Mouse (Mus musculus) midbrain, embryonic 12.5 days (tissue): ENCODE results near the gene M1ap. TPM values are rescaled to one million over a fixed set of nuclear protein-coding genes. Genes with fewer than 3 reads are reported as not detected.

Source experiments
- ATAC-seq: fragments of 200-750 bp; cut with Nextera tagmentation; 2 replicates; pipeline ENCODE4 v1.8.0; 2017; ENCODE audit warnings: low read depth, moderate TSS enrichment, moderate library complexity; ENCODE audit not compliant: low FRiP score
- H3K27ac ChIP-seq: fragments of 300-500 bp; sonication (generic); replicated peaks from 2 replicates; pipeline ENCODE4 v1.5.1; 2016; ENCODE audit warnings: mild to moderate bottlenecking
- H3K27me3 ChIP-seq: fragments of 300-500 bp; sonication (generic); 2 replicates; pipeline ENCODE4 v1.6.1; 2016; ENCODE audit warnings: mild to moderate bottlenecking
- H3K36me3 ChIP-seq: fragments of 300-500 bp; sonication (generic); 2 replicates; pipeline ENCODE4 v1.6.1; 2016
- H3K4me1 ChIP-seq: fragments of 300-500 bp; sonication (generic); 2 replicates; pipeline ENCODE4 v1.6.1; 2016
- H3K4me2 ChIP-seq: fragments of 300-500 bp; sonication (generic); replicated peaks from 2 replicates; pipeline ENCODE4 v1.6.1; 2016; ENCODE audit warnings: mild to moderate bottlenecking, moderate library complexity
- H3K4me3 ChIP-seq: fragments of 300-500 bp; sonication (generic); 2 replicates; pipeline ENCODE4 v1.5.1; 2016; ENCODE audit warnings: mild to moderate bottlenecking
- H3K9ac ChIP-seq: fragments of 300-500 bp; sonication (generic); replicated peaks from 2 replicates; pipeline ENCODE4 v1.6.1; 2016; ENCODE audit warnings: mild to moderate bottlenecking, moderate library complexity
- H3K9me3 ChIP-seq: fragments of 300-500 bp; sonication (generic); 2 replicates; pipeline ENCODE4 v1.6.1; 2016; ENCODE audit warnings: mild to moderate bottlenecking
- WGBS: fragments of 180-500 bp; shearing (Covaris S2); methylation state at CpG from one replicate; pipeline ENCODE4 v1.1.7; 2016; 5-methylcytosine and 5-hydroxymethylcytosine counted together
- polyA plus RNA-seq: library from polyadenylated mRNA; unstranded; fragments of >200 nt; fragmentation: Nextera tagmentation; extraction: Ambion mirVana; gene quantifications from 2 replicates; pipeline ENCODE4 v1.2.1, GENCODE M21; 2016

M1ap gene
- polyA plus RNA-seq, 1 experiment from 2014 or later: 0.09 TPM

GRCm38 (mm10) chr6:82917076-82917777 is 29.5 kb upstream of the M1ap start:
- Histone ChIP-seq H3K27me3 (no peaks in the 10 kb centered on the region), H3K9me3 (no peaks in the 10 kb centered on the region), H3K4me3 (no peak overlapping the region), H3K4me1 (no peaks in the 10 kb centered on the region), H3K9ac (no peak overlapping the region), H3K4me2 (no peak overlapping the region), H3K27ac (no peak overlapping the region), H3K36me3 (no peaks in the 10 kb centered on the region)
- peak; percentile 16; the same call in 1 of the 2 replicates for ATAC-seq
- WGBS: 80% methylated on average over 26 of the region's 26 CpGs

- 19% methylated on average over 8 of the region's 8 CpGs for WGBS
- Histone ChIP-seq H3K36me3 (no peaks in the 10 kb centered on the region), H3K27ac (no peak overlapping the region), H3K9me3 (no peaks in the 10 kb centered on the region), H3K4me1 (no peaks in the 10 kb centered on the region), H3K27me3 (no peaks in the 10 kb centered on the region), H3K9ac (no peak overlapping the region), H3K4me2 (no peak overlapping the region), H3K4me3 (no peak overlapping the region)
- ATAC-seq: peak; percentile 68; the same call in 1 of the 2 replicates
Measured at GRCm38 (mm10) chr6:82917778-82918129, 28.9 kb upstream of the M1ap start.

GRCm38 (mm10) chr6:82918371-82918770 is 28.3 kb upstream of the M1ap start:
- no peak for ATAC-seq
- Histone ChIP-seq H3K9me3 (no peaks in the 10 kb centered on the region), H3K27me3 (no peaks in the 10 kb centered on the region), H3K36me3 (no peaks in the 10 kb centered on the region), H3K4me2 (no peak overlapping the region), H3K9ac (no peak overlapping the region), H3K4me3 (no peak overlapping the region), H3K4me1 (no peaks in the 10 kb centered on the region), H3K27ac (no peak overlapping the region)
- 88% methylated on average over 14 of the region's 14 CpGs for WGBS

- no peak overlapping the region for H3K27ac ChIP-seq
- no peaks in the 10 kb centered on the region for H3K4me1 ChIP-seq
- H3K27me3 ChIP-seq: no peaks in the 10 kb centered on the region
- no peak overlapping the region for H3K4me3 ChIP-seq
- ATAC-seq: no peak
- no peak overlapping the region for H3K9ac ChIP-seq
- H3K36me3 ChIP-seq: peaks cover 4% of the 10 kb centered on the region; the same call in 1 of the 2 replicates
- WGBS: 64% methylated on average over 8 of the region's 8 CpGs
- H3K9me3 ChIP-seq: no peaks in the 10 kb centered on the region
- no peak overlapping the region for H3K4me2 ChIP-seq
Measured at GRCm38 (mm10) chr6:82919520-82919919, 27.2 kb upstream of the M1ap start.

GRCm38 (mm10) chr6:82921426-82922224 is 25.1 kb upstream of the M1ap start:
- H3K9me3 ChIP-seq: no peaks in the 10 kb centered on the region
- peaks cover 4% of the 10 kb centered on the region; the same call in 1 of the 2 replicates for H3K36me3 ChIP-seq
- 84% methylated on average over 9 of the region's 9 CpGs for WGBS

DNA sequence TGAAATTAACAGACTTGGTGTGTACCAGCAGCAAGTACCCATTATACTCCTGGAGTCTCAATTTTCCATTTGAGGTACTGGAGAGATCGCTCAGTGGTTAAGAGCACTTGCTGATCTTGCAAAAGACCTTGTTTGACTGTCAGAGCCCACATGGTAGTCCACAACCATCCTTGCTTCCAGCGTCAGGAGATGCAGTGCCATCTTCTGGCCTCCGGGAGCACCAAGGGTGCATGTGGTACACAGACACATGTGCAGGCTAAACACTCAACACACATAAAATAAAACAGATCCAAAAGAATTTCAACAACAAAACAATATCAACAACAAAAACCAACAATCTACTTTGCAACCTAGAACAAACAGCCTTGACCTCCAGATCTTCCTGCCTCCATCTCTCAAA is 21.7 kb upstream of the M1ap start:
- H3K9me3 ChIP-seq: no peaks in the 10 kb centered on the region
- peaks cover 4% of the 10 kb centered on the region; the same call in 1 of the 2 replicates for H3K36me3 ChIP-seq
- H3K27me3 ChIP-seq: no peaks in the 10 kb centered on the region
- H3K27ac ChIP-seq: no peak overlapping the region
- no peak for ATAC-seq
- no peak overlapping the region for H3K4me2 ChIP-seq
- 58% methylated on average over 3 of the region's 3 CpGs for WGBS
- no peak overlapping the region for H3K4me3 ChIP-seq
- H3K4me1 ChIP-seq: no peaks in the 10 kb centered on the region
- no peak overlapping the region for H3K9ac ChIP-seq

More at GRCm38 (mm10) chr6:82921426-82922224, 25.1 kb upstream of the M1ap start:
- no peak overlapping the region for H3K4me3 ChIP-seq
- H3K27me3 ChIP-seq: no peaks in the 10 kb centered on the region
- H3K9ac ChIP-seq: no peak overlapping the region
- H3K27ac ChIP-seq: no peak overlapping the region
- no peaks in the 10 kb centered on the region for H3K4me1 ChIP-seq
- no peak for ATAC-seq
- no peak overlapping the region for H3K4me2 ChIP-seq

- peaks cover 4% of the 10 kb centered on the region; the same call in 1 of the 2 replicates for H3K36me3 ChIP-seq
- 88% methylated on average over 10 of the region's 10 CpGs for WGBS
- H3K4me3 ChIP-seq: no peak overlapping the region
- H3K4me1 ChIP-seq: no peaks in the 10 kb centered on the region
- no peak overlapping the region for H3K4me2 ChIP-seq
- ATAC-seq: no peak
- H3K27me3 ChIP-seq: no peaks in the 10 kb centered on the region
- H3K9ac ChIP-seq: no peak overlapping the region
- H3K9me3 ChIP-seq: no peaks in the 10 kb centered on the region
- no peak overlapping the region for H3K27ac ChIP-seq
Measured at GRCm38 (mm10) chr6:82926106-82926505, 20.6 kb upstream of the M1ap start.

DNA sequence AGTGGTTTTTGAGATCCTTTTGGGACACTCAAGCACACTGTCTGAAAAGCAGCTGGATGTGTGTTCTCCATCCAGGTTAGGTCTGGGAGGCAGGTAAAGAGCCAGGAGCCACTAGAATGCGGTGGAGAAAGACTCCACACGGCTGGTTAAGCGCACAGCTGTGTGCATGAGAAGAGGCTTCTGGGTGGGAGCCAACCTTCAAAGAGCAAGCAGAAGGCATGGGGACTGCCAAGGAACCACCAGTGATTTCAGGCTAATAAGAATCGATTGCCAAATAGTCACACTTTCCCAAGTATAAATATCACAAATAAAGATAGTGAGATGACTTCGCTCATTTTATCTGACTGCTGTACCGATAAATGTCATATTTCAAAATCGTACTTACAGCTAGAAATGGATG is 20.2 kb upstream of the M1ap start:
- 92% methylated on average over 7 of the region's 7 CpGs for WGBS
- Histone ChIP-seq H3K4me1 (no peaks in the 10 kb centered on the region), H3K27me3 (no peaks in the 10 kb centered on the region), H3K36me3 (peaks cover 4% of the 10 kb centered on the region; the same call in 1 of the 2 replicates), H3K27ac (no peak overlapping the region), H3K9ac (no peak overlapping the region), H3K9me3 (no peaks in the 10 kb centered on the region), H3K4me3 (no peak overlapping the region), H3K4me2 (no peak overlapping the region)
- no peak for ATAC-seq

- no peak overlapping the region for H3K9ac ChIP-seq
- H3K9me3 ChIP-seq: no peaks in the 10 kb centered on the region
- ATAC-seq: no peak
- H3K4me1 ChIP-seq: no peaks in the 10 kb centered on the region
- no peak overlapping the region for H3K4me2 ChIP-seq
- no peak overlapping the region for H3K4me3 ChIP-seq
- WGBS: 79% methylated on average over 5 of the region's 5 CpGs
- H3K27ac ChIP-seq: no peak overlapping the region
- no peaks in the 10 kb centered on the region for H3K27me3 ChIP-seq
- H3K36me3 ChIP-seq: peaks cover 4% of the 10 kb centered on the region; the same call in 1 of the 2 replicates
Measured at GRCm38 (mm10) chr6:82927617-82928016, 19.1 kb upstream of the M1ap start.

DNA sequence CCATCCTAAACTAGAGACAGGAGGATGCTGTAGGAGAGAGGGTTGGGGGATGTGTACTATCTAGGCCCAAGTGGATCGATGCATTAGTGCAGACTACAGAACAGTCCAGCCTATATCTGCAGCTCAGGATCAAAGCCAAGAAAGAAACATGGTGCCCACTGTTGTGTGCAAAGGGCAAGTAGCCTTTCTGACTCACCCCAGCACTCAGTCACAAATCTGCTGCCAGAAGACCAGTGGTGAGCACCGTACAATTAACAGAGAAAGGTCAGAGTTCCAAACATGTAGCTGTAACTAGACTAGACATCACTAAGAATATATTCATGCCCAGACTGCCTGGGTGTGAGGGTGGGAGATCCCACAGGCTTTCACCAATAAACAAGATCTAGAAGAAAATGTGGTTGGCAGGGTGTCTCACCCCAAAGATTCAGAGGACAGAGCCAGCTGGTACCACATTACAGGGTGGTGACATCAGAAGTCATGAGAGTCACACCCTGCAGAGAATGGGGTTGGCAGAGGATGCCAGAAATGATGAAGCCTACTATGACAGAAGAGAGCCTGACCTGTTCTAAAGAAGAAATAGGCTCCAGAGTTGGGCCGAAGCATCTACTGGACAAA is 12.0 kb upstream of the M1ap start:
- ATAC-seq: no peak
- H3K9me3 ChIP-seq: no peaks in the 10 kb centered on the region
- H3K36me3 ChIP-seq: no peaks in the 10 kb centered on the region
- WGBS: 92% methylated on average over 3 of the region's 3 CpGs
- H3K4me1 ChIP-seq: peaks cover 9% of the 10 kb centered on the region
- H3K4me2 ChIP-seq: no peak overlapping the region
- H3K27me3 ChIP-seq: peaks cover 19% of the 10 kb centered on the region
- H3K4me3 ChIP-seq: no peak overlapping the region
- H3K27ac ChIP-seq: no peak overlapping the region
- H3K9ac ChIP-seq: no peak overlapping the region

DNA sequence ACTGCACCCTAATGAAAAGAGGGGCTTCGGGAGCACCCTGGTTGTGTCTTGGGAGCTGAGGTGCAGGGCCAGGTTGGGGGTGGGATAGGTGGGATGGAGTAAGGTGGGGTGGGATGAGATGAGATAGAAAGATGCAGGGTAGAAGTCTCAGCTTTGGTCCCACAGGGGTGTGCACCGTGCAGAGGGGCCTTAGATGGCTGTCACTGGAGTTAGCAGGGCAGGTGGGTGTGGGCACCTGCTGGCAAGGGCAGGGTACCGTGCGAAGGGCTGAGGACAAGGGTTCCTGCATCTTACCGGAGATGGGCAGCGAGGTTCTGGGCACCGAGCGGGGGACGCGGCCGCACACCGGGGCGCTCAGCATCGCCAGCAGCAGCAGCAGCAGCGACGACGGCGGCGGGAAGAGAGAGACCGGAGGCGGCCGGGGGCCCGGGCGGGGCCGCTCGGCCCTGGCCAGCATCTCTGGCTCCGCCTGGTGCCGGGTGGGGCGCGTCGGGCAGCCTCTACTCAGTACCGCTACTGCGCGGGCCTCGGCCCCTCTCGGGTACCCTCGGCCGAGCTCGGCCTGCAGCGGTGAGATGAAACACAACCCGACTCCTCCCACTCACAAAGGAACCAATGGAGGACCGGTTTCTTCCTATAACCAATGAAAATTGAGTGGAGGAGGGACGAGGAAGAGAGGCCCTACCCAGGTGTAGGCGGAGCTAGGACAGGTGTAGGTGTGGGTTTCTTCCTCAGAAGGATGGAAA is 7.4 kb upstream of the M1ap start, which contains the start of gene Sema4f:
Gene Sema4f (minus strand): TSS at position 603 of the 746 bp plus-strand sequence.
- H3K4me2 ChIP-seq: peak within 1 kb of the TSS; percentile 86
- peak; percentile 99 for ATAC-seq
- H3K9me3 ChIP-seq: no peaks in the 10 kb centered on the region
- H3K4me1 ChIP-seq: peaks cover 9% of the 10 kb centered on the region
- 3% methylated on average over 43 of the region's 44 CpGs for WGBS
- H3K27me3 ChIP-seq: peaks cover 19% of the 10 kb centered on the region
- peak within 1 kb of the TSS; percentile 66 for H3K4me3 ChIP-seq
- H3K27ac ChIP-seq: no peak within 1 kb of the TSS
- H3K9ac ChIP-seq: peak within 1 kb of the TSS; percentile 82
- no peaks in the 10 kb centered on the region for H3K36me3 ChIP-seq
